Mouse (Mus musculus) gastrocnemius, postnatal 25 days (tissue): ENCODE results near the gene Krt73. TPM values are rescaled to one million over a fixed set of nuclear protein-coding genes. Genes with fewer than 3 reads are reported as not detected.

Experiments
- DNase-seq: peaks from one replicate; pipeline ENCODE4 v3.0.0; 2022
- long read RNA-seq, 2 experiments: library from polyadenylated mRNA; stranded (forward); transcript quantifications; one replicate each; pipeline ENCODE4 v2.0.0; 2021
- total RNA-seq, 2 experiments: library from RNA; stranded (reverse); gene quantifications; 1 replicate in 1 of 2; 2 replicates in 1 of 2; pipeline ENCODE4 v1.2.3; 2021

Gene Krt73
- not detected for total RNA-seq
- long read RNA-seq, experiment 1 = 0 reads
- long read RNA-seq, experiment 2 = 0 reads

DNA sequence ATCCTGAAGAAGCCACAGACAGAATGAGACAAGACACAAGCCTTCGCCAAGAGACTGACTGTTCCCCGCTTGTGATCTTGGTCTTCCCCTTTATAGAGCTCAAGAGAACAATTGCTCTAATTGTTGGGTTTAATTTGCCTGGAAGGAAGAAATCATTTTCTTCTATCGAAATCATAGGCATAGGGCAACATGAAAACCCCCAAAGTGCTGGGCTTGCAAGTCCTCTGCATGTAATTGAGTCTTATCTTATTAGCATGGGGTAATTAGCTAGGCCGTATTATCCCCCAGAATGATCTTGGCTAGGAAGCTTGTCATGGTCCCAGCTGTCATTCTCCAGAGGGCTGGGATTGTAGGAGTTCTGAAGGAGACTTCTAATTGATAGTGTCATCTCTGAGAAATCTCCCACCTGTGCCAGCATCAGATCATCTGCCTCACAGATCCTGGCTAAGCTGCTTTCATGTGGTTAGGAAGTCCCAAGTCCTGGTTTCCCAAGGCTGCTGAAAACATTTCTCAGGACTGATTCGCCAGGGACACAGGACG is at the start of gene Krt73:
TSS of gene Krt73 (minus strand) at position 51 of the 540 bp plus-strand sequence.
- no peak for DNase-seq

DNA sequence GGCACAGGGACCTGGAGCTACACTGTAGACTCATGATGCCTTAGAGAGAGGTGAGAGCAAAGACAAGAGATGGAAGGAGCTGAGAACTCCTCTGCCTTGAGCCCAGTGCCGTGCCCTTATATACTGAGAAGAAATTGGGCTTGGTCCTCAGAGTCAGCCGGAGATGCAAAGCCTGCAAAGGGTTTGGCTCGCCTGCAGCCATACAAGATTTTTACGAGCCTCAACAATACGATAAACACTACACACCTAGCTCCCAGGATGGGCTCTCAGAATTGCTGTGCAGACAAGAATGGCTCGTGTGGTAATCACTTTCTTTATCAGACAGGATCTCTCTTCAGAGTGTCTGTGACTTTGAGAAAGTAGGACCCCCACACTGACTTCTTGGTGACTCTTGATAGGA is 48.5 kb upstream of the Krt73 start, which contains the start of gene Krt1:
TSS of gene Krt1 (minus strand) at position 101 of the 400 bp plus-strand sequence.
- no peak for DNase-seq

DNA sequence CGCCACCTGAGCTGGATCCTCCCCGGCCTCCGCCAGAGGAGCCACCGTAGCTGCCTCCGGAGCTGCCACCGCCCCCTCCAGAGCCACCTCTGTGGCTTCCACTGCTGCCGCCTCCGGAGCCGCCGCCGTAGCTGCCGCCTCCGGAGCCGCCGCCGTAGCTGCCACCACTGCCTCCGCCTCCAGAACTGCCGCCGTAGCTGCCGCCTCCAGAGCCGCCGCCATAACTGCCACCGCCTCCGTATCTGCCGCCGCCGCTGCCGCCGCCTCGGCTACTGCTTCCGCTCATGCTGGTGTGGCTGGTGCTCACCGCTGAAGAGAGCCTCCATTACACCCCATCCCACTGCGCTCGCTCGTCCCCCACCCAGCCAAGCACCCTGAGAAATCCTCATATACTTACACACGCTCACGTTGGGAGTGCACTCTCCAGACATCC is 43.8 kb upstream of the Krt73 start:
- no peak for DNase-seq

DNA sequence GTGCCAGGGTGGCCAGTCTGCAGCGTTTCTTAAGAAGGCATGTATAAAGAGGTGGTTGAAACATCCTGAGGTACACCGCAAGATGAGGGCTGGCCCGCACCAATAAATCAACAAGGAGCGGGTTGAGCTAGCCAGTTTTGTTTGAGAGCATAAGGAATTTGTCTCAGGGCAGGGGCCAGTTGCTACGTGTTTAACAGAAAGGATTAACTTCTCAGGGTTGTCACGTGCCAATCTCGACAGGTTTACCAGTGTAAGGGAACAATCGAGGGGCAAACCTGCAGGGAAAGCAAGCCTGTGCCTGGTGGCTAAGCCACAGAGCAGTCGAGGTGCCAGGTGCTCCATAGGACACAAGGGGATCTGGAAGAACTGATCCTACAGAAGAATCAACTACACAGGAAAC is 41.0 kb upstream of the Krt73 start:
- no peak for DNase-seq

DNA sequence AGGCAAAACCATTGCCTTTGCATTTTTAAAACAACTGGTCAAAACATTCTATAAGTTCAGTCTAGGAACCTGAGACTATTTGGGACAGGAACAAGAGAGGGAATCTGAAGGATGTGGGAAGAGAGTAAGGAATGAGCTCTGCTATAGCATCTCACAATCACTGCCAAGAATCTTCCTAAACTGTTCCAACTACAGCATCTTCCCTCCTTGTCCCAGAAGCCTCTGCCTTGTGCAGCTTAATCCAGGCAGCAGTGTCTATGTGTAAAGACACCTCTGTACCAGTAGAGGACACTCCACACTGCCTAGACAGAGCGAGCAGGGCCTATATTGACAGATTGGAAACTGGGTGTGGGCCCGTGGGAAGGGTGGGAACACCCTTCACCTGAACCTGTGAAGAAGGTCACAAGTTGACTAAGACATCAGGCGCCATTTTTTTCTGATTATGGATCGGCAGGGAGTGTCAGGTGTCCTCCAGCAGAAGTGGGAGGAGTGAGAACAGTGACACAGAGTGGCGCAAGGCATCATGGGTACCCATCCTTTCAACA is 32.7 kb upstream of the Krt73 start:
- DNase-seq = no peak

DNA sequence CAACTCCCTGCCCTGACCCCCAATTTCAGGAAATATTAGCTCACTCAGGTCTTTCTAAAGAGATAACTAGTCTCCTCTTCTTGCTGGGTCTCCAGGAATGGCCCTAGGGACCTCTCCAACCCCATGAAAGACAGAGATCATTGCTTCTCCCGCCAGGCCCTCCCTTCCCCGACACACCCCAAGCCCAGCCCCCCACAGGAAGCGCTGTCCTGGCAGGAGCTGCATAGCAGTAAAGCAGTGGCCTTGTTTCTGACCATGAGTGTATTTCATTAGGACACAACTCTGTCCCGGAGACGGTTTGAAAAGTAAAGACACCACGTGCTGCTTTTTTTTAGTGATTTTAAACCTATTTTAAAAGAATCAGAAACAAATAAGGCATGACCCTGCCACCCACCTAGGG is 31.0 kb upstream of the Krt73 start:
- DNase-seq = no peak

DNA sequence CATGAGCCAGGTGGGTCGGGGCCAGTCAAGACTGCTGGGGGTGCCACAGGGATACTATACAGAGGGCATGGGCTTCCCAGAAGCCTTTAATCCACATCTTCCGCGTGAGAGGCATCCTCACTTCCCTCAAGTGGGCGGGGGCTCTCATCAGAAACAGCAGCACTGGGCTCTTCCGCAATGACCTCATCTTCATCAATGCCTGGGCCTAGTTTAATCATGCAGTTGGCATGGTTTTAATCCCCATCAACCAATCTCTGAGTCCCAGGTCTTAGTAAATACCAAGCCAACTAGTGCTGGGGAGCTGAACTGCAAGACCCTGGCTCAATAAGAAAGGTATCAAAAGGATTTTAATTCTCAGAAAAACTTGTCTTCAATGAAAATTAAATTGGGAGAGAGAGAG is 27.3 kb upstream of the Krt73 start:
- DNase-seq = no peak

DNA sequence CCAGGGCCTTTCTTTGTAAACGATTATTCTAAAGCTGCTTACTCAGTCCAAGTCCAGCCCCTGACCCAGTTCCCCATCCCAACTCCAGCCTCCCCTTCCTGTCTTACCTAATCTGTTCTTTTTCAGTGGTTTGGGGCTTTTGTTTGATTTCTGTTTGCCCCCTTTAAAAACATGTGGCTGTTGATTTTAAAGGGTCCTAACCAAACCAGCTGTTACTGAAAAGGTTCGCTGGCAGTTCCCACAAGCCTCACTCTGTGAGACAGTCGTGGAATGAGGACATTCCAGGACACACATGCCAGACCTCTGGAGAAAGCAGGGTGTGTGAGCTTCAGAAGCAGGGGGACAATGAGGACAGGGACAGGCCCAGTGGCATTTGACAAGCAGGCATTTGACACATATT is 19.6 kb upstream of the Krt73 start:
- DNase-seq = no peak

DNA sequence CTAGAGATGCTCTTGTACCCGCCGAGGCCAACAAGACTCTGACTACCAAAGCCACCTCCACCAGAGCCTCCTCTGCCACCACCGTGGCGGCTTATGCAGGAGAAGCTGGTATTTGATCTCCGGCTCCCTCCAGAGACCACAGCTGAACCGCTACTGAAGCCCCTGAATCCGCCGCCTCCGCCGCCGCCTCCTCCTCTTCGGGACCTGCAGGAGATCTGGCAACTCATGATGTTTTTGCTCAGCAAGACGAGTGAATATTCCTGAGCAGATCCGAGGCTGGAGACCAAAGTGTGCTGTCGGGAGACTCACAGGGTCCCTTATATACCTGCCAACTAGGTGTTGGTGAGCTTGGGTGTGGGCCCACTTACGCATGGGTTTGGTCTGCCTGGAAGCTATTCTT is 15.7 kb upstream of the Krt73 start, which contains the start of gene Krt2:
TSS of gene Krt2 (minus strand) at position 295 of the 400 bp plus-strand sequence.
- DNase-seq = no peak

DNA sequence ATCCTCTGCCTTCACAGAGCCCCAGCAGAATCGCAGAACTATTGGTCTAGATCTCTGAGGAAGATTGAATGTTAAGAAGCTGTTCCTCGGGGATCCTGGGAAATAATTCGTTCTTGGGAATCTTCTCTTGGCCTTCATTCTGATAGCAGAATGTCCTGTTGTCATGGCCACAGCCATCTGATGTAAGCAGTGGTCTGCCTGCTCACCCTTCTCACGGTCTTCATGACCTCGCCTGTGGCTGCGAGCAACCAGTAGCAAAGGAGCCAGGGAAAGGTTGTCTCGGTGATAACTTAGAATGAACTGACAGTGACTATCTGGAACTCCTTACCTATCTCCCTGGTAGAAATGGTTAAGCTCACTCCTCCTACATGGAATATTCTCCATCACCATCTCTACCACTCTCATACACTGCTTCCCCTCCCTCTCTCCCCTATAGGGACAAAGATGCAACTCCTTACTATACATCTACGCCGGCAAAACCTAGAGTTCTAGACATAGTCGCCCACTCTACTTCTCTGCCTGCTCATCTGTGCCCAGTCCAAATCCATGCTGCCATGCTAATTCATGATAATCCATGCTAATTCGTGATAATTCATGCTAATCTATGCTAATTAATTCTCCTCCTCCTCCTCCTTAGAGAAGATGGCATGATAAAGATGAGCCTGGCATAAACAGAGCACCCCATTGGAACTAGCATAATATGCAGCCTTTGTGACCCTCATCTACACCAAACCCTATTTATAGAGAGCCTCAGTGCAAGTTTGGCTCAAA is 1.1 kb upstream of the Krt73 start:
- DNase-seq = no peak

DNA sequence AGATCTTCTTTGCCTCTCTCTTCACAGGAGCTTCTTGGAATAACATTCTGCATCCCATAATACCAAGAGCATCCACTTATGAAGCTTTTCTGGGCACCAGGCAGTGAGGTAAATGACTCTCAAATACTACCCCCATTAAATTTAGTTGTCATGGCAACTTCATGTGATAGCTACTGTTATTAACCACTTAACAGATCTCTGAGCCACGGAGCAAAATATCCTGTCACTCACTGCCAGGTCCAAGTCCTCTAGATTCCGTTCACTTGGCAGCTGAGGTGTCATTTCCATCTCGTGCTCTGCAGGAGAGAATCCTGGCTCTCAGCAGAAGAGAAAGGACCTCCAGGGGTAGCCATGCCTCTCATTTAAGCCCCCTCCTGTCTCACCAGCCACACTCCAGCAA is 11.3 kb downstream of the Krt73 start:
- no peak for DNase-seq

DNA sequence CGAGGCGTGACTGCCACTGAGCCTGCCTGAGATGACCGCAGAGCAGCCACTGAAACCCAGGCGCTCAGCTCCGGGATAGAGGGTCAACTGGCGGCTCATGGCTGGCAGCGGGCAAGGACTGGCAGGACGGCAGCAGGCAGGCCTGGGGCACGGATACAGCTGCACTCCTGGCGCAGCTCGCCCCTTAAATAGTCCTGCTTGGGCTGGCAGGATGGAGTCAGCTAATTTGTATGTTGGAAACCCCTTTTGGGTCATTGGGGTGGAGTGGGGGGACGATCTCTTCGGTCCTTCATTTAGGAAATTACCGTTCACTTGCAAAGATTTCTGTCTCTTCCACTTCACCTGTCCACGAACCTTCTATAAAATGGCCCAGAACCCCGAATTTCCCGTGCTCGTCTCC is 15.8 kb downstream of the Krt73 start, which contains the start of gene Krt72:
TSS of gene Krt72 (minus strand) at position 101 of the 400 bp plus-strand sequence.
- no peak for DNase-seq

DNA sequence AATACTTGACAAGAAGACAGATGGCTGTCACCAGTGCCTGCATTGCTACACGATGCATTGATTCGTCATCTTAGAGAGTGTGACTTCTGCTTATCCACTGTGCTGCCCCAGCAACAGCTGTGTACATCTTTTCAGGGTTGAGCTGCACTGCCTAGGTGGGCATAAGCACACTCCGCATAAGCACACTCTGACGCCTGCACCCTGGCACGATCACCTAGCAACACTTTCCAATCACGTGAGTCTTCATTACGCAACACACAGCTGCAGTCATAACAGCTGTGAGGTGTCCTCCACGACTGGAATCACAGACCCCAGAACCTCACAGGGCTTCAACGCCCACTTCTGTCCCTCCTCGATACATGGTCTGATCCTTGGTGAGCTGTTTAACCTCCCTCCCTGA is 28.7 kb downstream of the Krt73 start:
- no peak for DNase-seq

DNA sequence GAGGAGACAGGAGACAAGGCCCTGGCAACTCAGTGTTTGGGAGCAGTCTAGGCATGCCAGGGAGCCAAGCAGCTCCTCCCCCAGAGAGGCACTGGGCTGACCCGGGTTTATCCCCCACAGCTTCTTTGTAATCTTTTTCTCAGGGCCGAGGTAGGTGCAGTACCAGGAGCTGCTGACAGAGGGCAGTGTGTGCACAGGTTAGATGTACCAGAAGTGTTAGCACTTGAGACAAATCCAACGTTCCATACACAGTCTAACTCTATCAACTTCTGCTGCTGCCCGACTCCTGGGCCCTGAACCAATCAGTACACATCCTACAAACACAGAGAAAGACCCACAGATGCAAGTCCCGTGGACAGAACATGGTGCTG is 29.4 kb downstream of the Krt73 start:
- peak; percentile 56 for DNase-seq

DNA sequence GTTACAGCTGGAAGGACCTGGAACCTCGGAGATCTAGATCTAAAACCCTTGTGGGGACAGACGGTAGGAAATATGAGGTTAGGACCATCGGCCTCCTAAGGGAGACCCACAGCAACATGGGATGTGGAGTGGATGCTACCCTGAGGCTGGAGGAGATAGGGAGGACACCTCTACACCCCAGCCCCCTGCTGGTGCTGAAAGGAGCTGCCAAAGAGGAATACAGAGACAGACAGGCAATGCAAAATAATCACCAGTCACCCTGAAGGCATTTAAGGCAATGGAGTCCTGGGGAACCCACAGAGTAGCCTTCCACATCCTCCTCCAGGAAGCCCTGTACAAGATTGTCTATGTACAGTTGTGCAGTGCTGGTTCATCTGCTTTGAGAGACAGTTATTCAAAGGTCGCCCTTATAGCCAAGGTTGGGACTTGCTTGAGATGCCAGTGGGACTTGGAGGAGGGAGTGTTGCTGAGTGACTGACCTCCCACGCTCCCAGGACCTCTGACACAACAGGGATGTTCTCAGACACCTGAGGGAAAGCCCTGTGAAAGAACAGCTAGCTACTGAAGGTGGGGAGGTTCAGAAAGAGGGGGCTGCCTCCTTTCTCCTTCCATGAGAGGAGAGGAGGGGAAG is 30.0 kb downstream of the Krt73 start:
- no peak for DNase-seq

DNA sequence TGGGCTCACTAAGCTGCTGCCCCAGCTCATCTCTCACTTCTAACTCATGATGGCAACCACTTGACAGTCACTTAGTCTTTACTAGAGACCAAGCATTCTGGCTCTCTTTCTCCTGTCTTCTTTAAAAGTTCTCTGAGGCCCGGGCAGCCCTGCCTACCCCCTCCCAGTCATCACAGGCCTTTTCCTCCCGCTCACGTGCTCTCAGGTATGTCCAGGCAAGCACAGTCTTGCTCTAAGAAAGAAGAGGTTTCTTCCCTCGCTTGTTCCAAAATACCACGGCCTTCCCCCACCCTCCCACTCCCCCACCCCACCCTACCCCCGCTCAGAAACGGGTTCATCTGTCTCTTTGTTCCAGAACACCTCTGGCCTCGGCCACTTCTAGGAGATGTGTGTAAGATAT is 31.9 kb downstream of the Krt73 start:
- DNase-seq = no peak

Other genes with a start within 250 kb of the Krt73 start
- not detected for gene Krt90, start 239.4 kb downstream of the Krt73 start, total RNA-seq
- gene Krt75, start 228.4 kb downstream of the Krt73 start, total RNA-seq = not detected
- not detected for gene Gm5414, start 174.2 kb downstream of the Krt73 start, total RNA-seq
- gene Gm5478, start 155.0 kb downstream of the Krt73 start, total RNA-seq = not detected
- gene Krt6b, start 122.1 kb downstream of the Krt73 start, total RNA-seq = not detected
- gene Krt6a, start 108.0 kb downstream of the Krt73 start, total RNA-seq = not detected
- not detected for gene Krt5, start 89.4 kb downstream of the Krt73 start, total RNA-seq
- not detected for gene Krt71, start 59.2 kb downstream of the Krt73 start, total RNA-seq
- not detected for gene Krt72, start 15.9 kb downstream of the Krt73 start, total RNA-seq
- gene Krt2, start 15.8 kb upstream of the Krt73 start, total RNA-seq = not detected
- gene Krt1, start 48.4 kb upstream of the Krt73 start, total RNA-seq = not detected
- not detected for gene Krt77, start 67.4 kb upstream of the Krt73 start, total RNA-seq
- not detected for gene Krt76, start 90.6 kb upstream of the Krt73 start, total RNA-seq
- gene Krt4, start 122.4 kb upstream of the Krt73 start, total RNA-seq = not detected
- gene Krt79, start 138.0 kb upstream of the Krt73 start, total RNA-seq = under 1 TPM in 1 of 2 experiments, not detected in 1; 0.13 TPM
- gene Krt78, start 151.9 kb upstream of the Krt73 start, total RNA-seq = not detected
- under 1 TPM; 0.13 to 0.19 TPM for gene Krt8, start 202.1 kb upstream of the Krt73 start, total RNA-seq
- under 1 TPM; 0.18 to 0.29 TPM for gene Krt18, start 225.8 kb upstream of the Krt73 start, total RNA-seq